Mouse (Mus musculus) fibroblast of lung, adult 2 months (primary cell): ENCODE results near the gene Gm29564.
"Not testable (repeated sequence)": the region's sequence is repeated elsewhere in the genome, so short reads cannot be mapped to it uniquely, and the experiment has no call there.

Experiments used
- DNase-seq: peaks from one replicate; pipeline ENCODE4 v3.0.0-alpha.2; 2011; ENCODE audit warnings: low read depth

Gene Gm29564

DNA sequence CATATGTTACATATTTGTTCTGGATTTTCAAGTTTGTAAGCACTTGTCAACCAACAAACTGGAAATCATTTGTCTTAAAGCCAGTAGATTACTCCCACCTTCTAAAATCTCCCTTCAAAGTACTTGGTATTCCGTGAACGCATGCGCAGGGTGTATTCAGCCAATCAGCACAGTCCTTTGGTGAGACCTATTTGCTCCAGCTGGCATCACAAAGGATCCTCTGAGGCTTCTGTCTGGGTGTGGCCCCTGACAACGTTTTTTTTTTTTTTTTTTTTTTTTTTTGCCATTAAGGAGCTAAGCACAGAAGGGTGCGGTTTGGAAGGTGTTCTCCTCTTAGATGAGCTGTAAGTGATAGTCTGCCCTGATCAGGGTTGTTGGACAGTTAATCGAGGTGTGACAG lies at the start of gene Gm29564:
Gene Gm29564, plus strand, starts transcription at position 301 of the 400 bp plus-strand sequence.
- not testable (repeated sequence) for DNase-seq
